Mouse (Mus musculus): ENCODE results near the gene Hirip3. TPM values are rescaled to one million over a fixed set of nuclear protein-coding genes. Genes with fewer than 3 reads are reported as not detected.

Gene Hirip3
- polyA plus RNA-seq, 1 experiment from 2014 or later = 32.6 TPM

- peak overlapping the region; percentile 99 for H3K4me2 ChIP-seq (replicated peaks; ENCODE audit: low read depth, low read length)
- peaks cover 15% of the 10 kb centered on the region for H3K27me3 ChIP-seq (ENCODE audit: insufficient read depth, low read length)
- H3K36me3 ChIP-seq (ENCODE audit: insufficient read depth, low read length) = peaks cover 15% of the 10 kb centered on the region
- H3K4me1 ChIP-seq (ENCODE audit: insufficient read depth, low read length) = peaks cover 22% of the 10 kb centered on the region
- peak overlapping the region; percentile 74 for H3K9ac ChIP-seq (replicated peaks; ENCODE audit: low read length)
- H3K27ac ChIP-seq (ENCODE audit: low read length) = no peak overlapping the region
- no peak for ATAC-seq (ENCODE audit: low FRiP score, low TSS enrichment)
- H3K4me3 ChIP-seq (ENCODE audit: low read length) = peak overlapping the region; percentile 57
- 18% methylated on average over 10 of the region's 10 CpGs for WGBS
- H3K9me3 ChIP-seq (ENCODE audit: low read length) = no peaks in the 10 kb centered on the region
Observed at GRCm38 (mm10) chr7:126848794-126849193, 13.0 kb upstream of the Hirip3 start.

DNA sequence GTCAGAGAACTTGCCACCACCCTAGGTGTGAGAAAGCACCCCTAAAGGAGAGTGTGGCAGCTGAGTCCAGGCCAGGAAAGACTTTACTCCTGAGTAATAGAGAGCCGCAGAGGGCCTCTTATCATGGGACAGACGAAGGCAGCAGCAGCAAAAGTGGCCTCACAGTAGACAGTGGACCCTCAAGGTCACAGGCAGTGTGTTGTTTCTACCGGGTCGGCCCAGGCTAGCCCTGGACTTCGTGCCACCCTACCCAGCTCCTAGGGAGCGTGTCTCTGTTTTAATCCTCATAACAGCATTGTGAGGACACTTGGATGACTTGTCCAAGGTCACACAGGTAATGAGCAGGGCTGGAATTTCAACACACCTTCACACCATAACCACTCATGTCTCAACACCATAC, 11.6 kb upstream of the Hirip3 start:
- no peak overlapping the region for H3K27ac ChIP-seq (ENCODE audit: low read length)
- no peak overlapping the region for H3K4me2 ChIP-seq (replicated peaks; ENCODE audit: low read depth, low read length)
- H3K36me3 ChIP-seq (ENCODE audit: insufficient read depth, low read length) = peaks cover 26% of the 10 kb centered on the region
- no peaks in the 10 kb centered on the region for H3K9me3 ChIP-seq (ENCODE audit: low read length)
- no peak for ATAC-seq (ENCODE audit: low FRiP score, low TSS enrichment)
- H3K4me3 ChIP-seq (ENCODE audit: low read length) = no peak overlapping the region
- peaks cover 15% of the 10 kb centered on the region for H3K27me3 ChIP-seq (ENCODE audit: insufficient read depth, low read length)
- 83% methylated on average over 6 of the region's 6 CpGs for WGBS
- no peak overlapping the region for H3K9ac ChIP-seq (replicated peaks; ENCODE audit: low read length)
- peaks cover 22% of the 10 kb centered on the region for H3K4me1 ChIP-seq (ENCODE audit: insufficient read depth, low read length)

DNA sequence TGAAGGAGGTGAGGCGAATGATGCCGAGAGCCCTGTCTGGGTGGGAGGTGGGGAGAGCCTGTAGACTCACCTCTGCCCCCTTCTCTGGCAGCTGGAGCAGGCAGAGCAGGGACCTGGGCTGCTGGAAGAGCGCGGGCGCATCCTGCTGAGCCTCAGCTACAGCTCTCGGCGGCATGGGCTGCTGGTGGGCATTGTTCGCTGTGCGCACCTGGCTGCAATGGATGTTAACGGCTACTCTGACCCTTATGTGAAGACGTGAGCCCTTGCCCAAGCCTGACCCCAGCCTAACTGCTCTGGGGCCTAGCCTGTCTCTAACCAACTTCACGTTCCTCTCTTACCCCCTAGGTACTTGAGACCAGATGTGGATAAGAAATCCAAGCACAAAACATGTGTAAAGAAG, 10.6 kb upstream of the Hirip3 start:
- peaks cover 15% of the 10 kb centered on the region for H3K27me3 ChIP-seq (ENCODE audit: insufficient read depth, low read length)
- 25% methylated on average over 11 of the region's 12 CpGs for WGBS
- H3K4me3 ChIP-seq (ENCODE audit: low read length) = no peak overlapping the region
- no peak overlapping the region for H3K27ac ChIP-seq (ENCODE audit: low read length)
- no peak overlapping the region for H3K4me2 ChIP-seq (replicated peaks; ENCODE audit: low read depth, low read length)
- H3K36me3 ChIP-seq (ENCODE audit: insufficient read depth, low read length) = peaks cover 26% of the 10 kb centered on the region
- peaks cover 22% of the 10 kb centered on the region for H3K4me1 ChIP-seq (ENCODE audit: insufficient read depth, low read length)
- H3K9ac ChIP-seq (replicated peaks; ENCODE audit: low read length) = no peak overlapping the region
- ATAC-seq (ENCODE audit: low FRiP score, low TSS enrichment) = no peak
- no peaks in the 10 kb centered on the region for H3K9me3 ChIP-seq (ENCODE audit: low read length)

DNA sequence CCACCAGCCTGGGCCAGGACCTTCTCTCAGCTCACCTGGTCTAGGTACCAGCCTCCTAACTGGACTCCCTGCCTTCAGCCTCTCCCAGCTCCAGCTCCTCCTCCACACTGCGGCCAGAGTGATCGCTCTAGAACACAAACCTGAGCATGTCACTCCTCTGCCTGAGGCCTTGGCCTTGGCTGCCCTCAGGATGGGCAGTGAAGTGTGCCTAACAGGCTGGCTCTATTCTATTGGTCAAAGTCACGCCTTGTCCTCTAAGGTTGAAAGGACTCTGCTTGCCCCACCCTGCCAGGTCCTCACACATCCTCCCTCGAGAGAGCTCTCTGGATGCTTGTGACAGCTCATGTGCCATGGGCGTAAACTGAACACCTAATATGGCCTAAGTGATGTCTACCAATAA, 8.3 kb upstream of the Hirip3 start:
- peaks cover 41% of the 10 kb centered on the region for H3K36me3 ChIP-seq (ENCODE audit: insufficient read depth, low read length)

GRCm38 (mm10) chr7:126855641-126856040, 6.1 kb upstream of the Hirip3 start:
- Histone ChIP-seq H3K9me3 (ENCODE audit: low read length) (no peaks in the 10 kb centered on the region), H3K27me3 (ENCODE audit: insufficient read depth, low read length) (no peaks in the 10 kb centered on the region), H3K4me2 (replicated peaks; ENCODE audit: low read depth, low read length) (no peak overlapping the region), H3K27ac (ENCODE audit: low read length) (no peak overlapping the region), H3K4me3 (ENCODE audit: low read length) (no peak overlapping the region), H3K9ac (replicated peaks; ENCODE audit: low read length) (no peak overlapping the region), H3K36me3 (ENCODE audit: insufficient read depth, low read length) (peaks cover 50% of the 10 kb centered on the region), H3K4me1 (ENCODE audit: insufficient read depth, low read length) (peaks cover 8% of the 10 kb centered on the region)
- WGBS = 82% methylated on average over 3 of the region's 3 CpGs
- no peak for ATAC-seq (ENCODE audit: low FRiP score, low TSS enrichment)

More for the DNA sequence above, 8.3 kb upstream of the Hirip3 start:
- Histone ChIP-seq H3K9me3 (ENCODE audit: low read length) (no peaks in the 10 kb centered on the region), H3K4me3 (ENCODE audit: low read length) (no peak overlapping the region), H3K4me2 (replicated peaks; ENCODE audit: low read depth, low read length) (no peak overlapping the region), H3K4me1 (ENCODE audit: insufficient read depth, low read length) (peaks cover 9% of the 10 kb centered on the region), H3K9ac (replicated peaks; ENCODE audit: low read length) (no peak overlapping the region), H3K27ac (ENCODE audit: low read length) (no peak overlapping the region), H3K27me3 (ENCODE audit: insufficient read depth, low read length) (peaks cover 11% of the 10 kb centered on the region)
- peak; percentile 29 for ATAC-seq (ENCODE audit: low FRiP score, low TSS enrichment)
- WGBS = 61% methylated on average over 5 of the region's 5 CpGs

GRCm38 (mm10) chr7:126856741-126857420, 4.9 kb upstream of the Hirip3 start:
- no peak for ATAC-seq (ENCODE audit: low FRiP score, low TSS enrichment)
- Histone ChIP-seq H3K27ac (ENCODE audit: low read length) (no peak overlapping the region), H3K36me3 (ENCODE audit: insufficient read depth, low read length) (peaks cover 50% of the 10 kb centered on the region)

GRCm38 (mm10) chr7:126860987-126861386, 785 bp upstream of the Hirip3 start:
- no peaks in the 10 kb centered on the region for H3K27me3 ChIP-seq (ENCODE audit: insufficient read depth, low read length)
- H3K4me1 ChIP-seq (ENCODE audit: insufficient read depth, low read length) = peaks cover 26% of the 10 kb centered on the region
- peaks cover 42% of the 10 kb centered on the region for H3K36me3 ChIP-seq (ENCODE audit: insufficient read depth, low read length)
- H3K4me3 ChIP-seq (ENCODE audit: low read length) = peak overlapping the region; percentile 75
- peak; percentile 4; the same call in 1 of the 2 replicates for ATAC-seq (ENCODE audit: low FRiP score, low TSS enrichment)
- H3K4me2 ChIP-seq (replicated peaks; ENCODE audit: low read depth, low read length) = peak overlapping the region; percentile 68
- peak overlapping the region; percentile 67 for H3K9ac ChIP-seq (replicated peaks; ENCODE audit: low read length)
- H3K27ac ChIP-seq (ENCODE audit: low read length) = no peak overlapping the region
- 62% methylated on average over 5 of the region's 5 CpGs for WGBS
- H3K9me3 ChIP-seq (ENCODE audit: low read length) = no peaks in the 10 kb centered on the region

More at GRCm38 (mm10) chr7:126856741-126857420, 4.9 kb upstream of the Hirip3 start:
- Histone ChIP-seq H3K9me3 (ENCODE audit: low read length) (no peaks in the 10 kb centered on the region), H3K9ac (replicated peaks; ENCODE audit: low read length) (no peak overlapping the region), H3K4me2 (replicated peaks; ENCODE audit: low read depth, low read length) (no peak overlapping the region), H3K4me1 (ENCODE audit: insufficient read depth, low read length) (peaks cover 6% of the 10 kb centered on the region), H3K27me3 (ENCODE audit: insufficient read depth, low read length) (no peaks in the 10 kb centered on the region), H3K4me3 (ENCODE audit: low read length) (no peak overlapping the region)
- WGBS = 57% methylated on average over 9 of the region's 9 CpGs

GRCm38 (mm10) chr7:126862147-126862784, 494 bp downstream of the Hirip3 start, which contains the start of gene Ino80e:
Gene Ino80e (minus strand): TSS chr7:126862377.
- H3K4me2 ChIP-seq (replicated peaks; ENCODE audit: low read depth, low read length) = peak within 1 kb of the TSS; percentile 68
- H3K9me3 ChIP-seq (ENCODE audit: low read length) = no peaks in the 10 kb centered on the region
- under 1% methylated on average over 41 of the region's 41 CpGs for WGBS
- peak within 1 kb of the TSS; percentile 67 for H3K9ac ChIP-seq (replicated peaks; ENCODE audit: low read length)
- H3K36me3 ChIP-seq (ENCODE audit: insufficient read depth, low read length) = peaks cover 44% of the 10 kb centered on the region
- H3K4me3 ChIP-seq (ENCODE audit: low read length) = peak within 1 kb of the TSS; percentile 75
- H3K27me3 ChIP-seq (ENCODE audit: insufficient read depth, low read length) = no peaks in the 10 kb centered on the region
- H3K4me1 ChIP-seq (ENCODE audit: insufficient read depth, low read length) = peaks cover 26% of the 10 kb centered on the region
- peak; percentile 60; the same call in 1 of the 2 replicates for ATAC-seq (ENCODE audit: low FRiP score, low TSS enrichment)
- peak within 1 kb of the TSS; percentile 90 for H3K27ac ChIP-seq (ENCODE audit: low read length)

DNA sequence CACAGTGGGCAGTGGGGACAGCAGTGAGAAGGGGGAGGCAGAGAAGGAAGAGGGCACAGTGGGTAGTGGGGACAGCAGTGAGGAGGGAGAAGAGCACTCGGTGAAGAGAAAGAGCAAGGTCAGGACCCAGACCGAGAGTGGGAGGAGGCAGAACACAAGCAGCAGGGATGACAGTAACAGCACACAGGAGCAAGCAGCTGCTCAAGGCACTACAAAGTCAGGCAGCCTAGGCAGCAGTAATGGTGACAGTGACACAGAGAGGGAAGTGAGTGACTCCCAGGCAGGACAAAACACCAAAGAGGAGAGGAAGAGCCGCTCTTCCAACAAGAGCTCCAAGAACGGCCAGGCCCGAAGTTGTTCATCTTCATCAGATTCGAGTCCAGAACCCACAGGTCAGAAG, 2.0 kb downstream of the Hirip3 start:
- 52% methylated on average over 6 of the region's 6 CpGs for WGBS
- H3K9ac ChIP-seq (replicated peaks; ENCODE audit: low read length) = peak overlapping the region; percentile 67
- ATAC-seq (ENCODE audit: low FRiP score, low TSS enrichment) = no peak
- H3K27me3 ChIP-seq (ENCODE audit: insufficient read depth, low read length) = no peaks in the 10 kb centered on the region
- H3K4me3 ChIP-seq (ENCODE audit: low read length) = peak overlapping the region; percentile 75
- H3K4me2 ChIP-seq (replicated peaks; ENCODE audit: low read depth, low read length) = peak overlapping the region; percentile 68
- no peaks in the 10 kb centered on the region for H3K9me3 ChIP-seq (ENCODE audit: low read length)
- H3K27ac ChIP-seq (ENCODE audit: low read length) = peak overlapping the region; percentile 90; the same call in 1 of the 2 replicates
- H3K36me3 ChIP-seq (ENCODE audit: insufficient read depth, low read length) = peaks cover 44% of the 10 kb centered on the region
- H3K4me1 ChIP-seq (ENCODE audit: insufficient read depth, low read length) = peaks cover 26% of the 10 kb centered on the region

DNA sequence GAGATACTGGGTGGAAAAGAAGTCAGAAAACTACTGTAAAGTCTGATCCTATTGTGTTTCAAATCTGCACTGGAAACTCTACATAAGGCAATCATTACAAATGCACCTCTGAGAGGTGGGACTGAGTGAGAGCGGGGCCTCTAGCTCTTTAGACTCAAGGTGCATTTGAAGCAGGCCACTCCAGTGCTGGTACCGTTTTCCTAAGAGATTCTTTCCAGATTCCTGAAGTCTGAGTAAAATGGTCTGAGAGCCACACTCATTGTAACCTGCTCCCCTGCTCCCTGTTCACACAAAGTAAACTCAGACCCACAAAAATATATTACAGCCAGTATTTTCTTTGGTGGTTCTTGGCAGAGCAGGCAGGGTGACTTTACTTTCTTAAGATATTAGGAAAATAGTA, 5.8 kb downstream of the Hirip3 start:
- Histone ChIP-seq H3K27me3 (ENCODE audit: insufficient read depth, low read length) (no peaks in the 10 kb centered on the region), H3K9me3 (ENCODE audit: low read length) (no peaks in the 10 kb centered on the region), H3K4me3 (ENCODE audit: low read length) (no peak overlapping the region), H3K4me1 (ENCODE audit: insufficient read depth, low read length) (peaks cover 21% of the 10 kb centered on the region), H3K4me2 (replicated peaks; ENCODE audit: low read depth, low read length) (no peak overlapping the region), H3K27ac (ENCODE audit: low read length) (no peak overlapping the region), H3K36me3 (ENCODE audit: insufficient read depth, low read length) (peaks cover 76% of the 10 kb centered on the region), H3K9ac (replicated peaks; ENCODE audit: low read length) (no peak overlapping the region)
- no peak for ATAC-seq (ENCODE audit: low FRiP score, low TSS enrichment)
- WGBS = 90% methylated on average over 2 of the region's 2 CpGs

Measured in kidney, embryonic 16.5 days (tissue).